Mouse (Mus musculus) granulocyte monocyte progenitor cell, adult 5-6 weeks (primary cell): ENCODE measurements around the gene Tpd52l2. TPM values are rescaled to one million over a fixed set of nuclear protein-coding genes. Genes with fewer than 3 reads are reported as not detected.
A peak's percentile ranks its signal among the peaks of the same experiment; 100 is the strongest.

Experiments used
- ATAC-seq: replicated peaks from 2 replicates; pipeline ENCODE4 v1.8.0; 2016; ENCODE audit warnings: mild to moderate bottlenecking, moderate TSS enrichment, inconsistent platforms; ENCODE audit not compliant: poor library complexity, severe bottlenecking
- total RNA-seq, 2 experiments: library from RNA; stranded (forward) in 1 of 2; stranded (reverse) in 1 of 2; fragments of 200-712, 200-1000 nt in 1 of 2; fragments of >200 nt in 1 of 2; fragmentation: Nextera tagmentation in 1 of 2; gene quantifications; 2 replicates each; pipeline ENCODE4 v1.2.3; 2014 to 2017

Gene Tpd52l2
- total RNA-seq (2014; fragmentation: Nextera tagmentation) (43.1 and 60.9 TPM in 2 replicates), total RNA-seq (2017) (115 and 129 TPM in 2 replicates)

DNA sequence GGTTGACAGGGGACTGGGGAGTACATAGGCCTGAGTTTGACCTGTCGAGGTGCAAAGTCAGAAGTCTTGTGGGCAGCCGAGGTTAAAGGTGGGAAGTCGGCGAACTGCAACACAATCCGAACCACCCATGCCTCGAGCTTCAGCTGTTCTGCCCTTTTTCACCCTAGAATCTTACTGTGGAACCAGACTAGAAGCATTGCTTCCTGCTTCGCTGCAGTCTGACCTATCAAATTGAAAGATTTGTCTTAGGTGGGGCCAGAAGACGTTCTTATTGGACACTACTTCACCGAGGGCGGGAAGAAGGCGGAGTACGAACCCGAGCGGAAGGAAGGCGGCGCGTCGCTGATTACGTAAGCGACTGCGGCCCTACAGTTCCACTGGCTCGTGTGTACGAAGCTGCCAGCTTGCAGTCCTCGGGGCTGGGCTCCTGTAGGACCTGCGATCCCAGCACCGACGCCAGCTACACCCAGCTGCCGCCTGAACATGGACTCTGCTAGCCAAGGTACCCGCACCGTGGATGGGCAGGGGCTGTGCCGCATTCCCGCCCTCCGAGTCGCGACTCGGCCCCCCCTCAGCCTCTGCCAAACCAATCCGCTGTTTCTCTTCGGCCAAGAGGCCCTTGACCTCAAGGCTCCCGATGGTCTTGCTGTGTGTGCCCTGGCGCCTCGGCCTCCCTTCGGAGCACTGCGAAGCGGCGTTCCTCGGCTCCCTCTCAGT lies at the start of gene Tpd52l2:
Tpd52l2 (plus strand) TSS at position 312 of the 717 bp plus-strand sequence.
- ATAC-seq = peak; percentile 68

DNA sequence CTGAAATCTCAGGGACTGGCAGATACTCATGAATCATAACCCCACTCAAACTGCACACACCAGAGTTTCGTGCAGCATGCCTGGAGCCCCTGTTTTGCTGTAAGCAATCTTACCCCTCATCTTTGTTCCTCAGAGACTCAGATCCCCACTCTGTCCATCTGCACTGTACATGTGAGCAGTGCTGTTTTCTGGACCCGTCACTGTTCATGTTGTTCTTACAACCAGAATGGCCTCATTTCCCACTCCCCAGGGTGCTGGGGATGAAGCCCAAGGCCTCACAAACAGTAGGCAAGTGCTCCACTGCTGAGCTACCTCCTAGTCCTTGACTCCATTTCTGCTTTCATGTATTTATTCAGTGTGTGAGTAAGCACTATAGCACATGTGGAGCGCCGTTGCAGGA lies 44.8 kb upstream of the Tpd52l2 start:
- ATAC-seq = no peak

DNA sequence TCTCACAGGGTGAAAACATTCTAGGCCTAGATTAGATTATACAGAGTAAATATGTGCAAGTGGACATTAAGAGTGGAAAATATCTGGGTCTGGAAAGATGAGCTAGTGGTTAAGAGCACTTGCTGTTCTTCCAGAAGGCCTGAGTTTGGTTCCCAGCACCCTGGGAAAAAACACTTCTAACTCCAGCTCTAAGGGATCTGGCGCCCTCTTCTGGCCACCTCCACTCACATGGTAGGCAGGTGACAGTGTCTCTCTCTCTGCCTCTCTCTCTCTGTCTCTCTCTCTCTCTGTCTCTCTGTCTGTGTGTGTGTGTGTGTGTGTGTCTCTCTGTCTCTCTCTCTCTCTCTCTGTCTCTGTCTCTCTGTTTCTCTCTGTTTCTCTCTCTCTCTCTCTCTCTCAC lies 43.7 kb upstream of the Tpd52l2 start:
- ATAC-seq = no peak

DNA sequence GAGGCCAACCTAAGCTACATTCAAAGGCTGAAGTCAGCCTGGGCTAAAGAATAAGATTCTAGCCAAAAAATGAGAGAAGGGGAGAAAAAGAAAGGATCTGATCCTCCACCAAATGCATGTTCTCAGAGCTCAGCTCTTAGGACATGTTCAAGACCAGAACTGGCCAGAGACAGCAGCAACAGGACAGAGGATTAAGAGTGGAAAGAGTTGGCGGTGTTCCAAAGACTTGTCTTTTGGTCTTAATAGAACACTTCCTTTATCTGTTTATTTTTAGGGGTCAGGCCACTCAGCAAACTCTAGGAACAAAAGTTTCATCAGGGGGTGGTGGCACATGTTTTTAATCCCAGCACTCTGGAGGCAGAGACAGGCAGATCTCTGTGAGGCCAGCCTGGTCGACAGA lies 41.0 kb upstream of the Tpd52l2 start:
- ATAC-seq = no peak

DNA sequence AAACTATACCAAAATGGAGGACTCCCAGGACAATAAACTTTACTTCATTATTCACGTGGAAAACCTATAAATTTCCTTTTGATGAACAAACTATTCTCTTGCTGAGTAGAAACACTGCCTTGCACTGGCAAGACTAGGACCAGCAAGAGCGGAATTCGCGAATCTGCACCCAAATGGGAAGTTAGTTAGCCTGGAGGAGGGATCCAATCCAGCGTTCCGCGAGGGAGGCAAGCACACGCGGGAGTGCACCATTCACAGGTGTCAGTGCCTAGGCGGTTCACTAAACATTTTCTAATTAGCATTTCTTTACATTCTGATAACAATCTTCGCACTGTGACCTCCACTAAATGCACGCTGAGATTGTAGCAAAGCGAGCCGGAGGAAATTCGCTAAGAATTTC lies 39.1 kb upstream of the Tpd52l2 start:
- ATAC-seq = no peak

DNA sequence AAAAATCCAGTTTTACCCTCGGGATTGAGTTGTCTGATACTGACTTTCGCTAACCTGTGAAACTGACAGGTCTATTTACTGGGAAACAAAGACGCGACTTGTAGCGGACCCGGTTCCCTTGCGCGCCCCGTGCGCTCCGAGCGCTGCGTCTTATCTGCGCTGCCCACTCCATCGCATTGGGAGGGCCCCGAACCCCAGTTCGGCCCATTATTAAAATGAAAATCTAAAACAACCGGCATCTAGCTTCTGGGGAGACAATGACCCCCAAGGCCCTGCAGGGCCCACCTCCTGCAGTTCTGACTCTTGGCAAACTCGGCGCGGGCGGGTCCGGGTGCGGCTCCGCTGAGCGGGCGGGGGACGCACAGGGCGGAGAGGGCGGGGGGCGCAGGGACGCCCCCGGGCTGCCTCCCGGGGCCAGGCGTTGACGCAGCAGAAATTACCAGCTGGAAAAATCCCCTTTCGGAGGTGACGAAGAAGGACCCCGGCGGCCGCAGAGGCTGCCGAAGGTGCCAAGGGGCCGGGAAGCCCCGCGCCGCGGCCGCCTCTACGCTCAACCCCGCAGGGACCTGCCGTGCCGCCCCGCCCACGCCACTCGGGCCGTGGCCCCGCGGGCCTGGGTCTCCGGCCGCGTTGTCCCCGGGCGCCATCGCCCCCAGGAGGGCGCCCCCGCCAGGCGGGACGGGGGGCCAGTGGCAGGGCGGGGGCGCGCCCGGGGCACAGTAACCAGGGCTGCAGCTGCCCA lies 38.4 kb upstream of the Tpd52l2 start:
- no peak for ATAC-seq

DNA sequence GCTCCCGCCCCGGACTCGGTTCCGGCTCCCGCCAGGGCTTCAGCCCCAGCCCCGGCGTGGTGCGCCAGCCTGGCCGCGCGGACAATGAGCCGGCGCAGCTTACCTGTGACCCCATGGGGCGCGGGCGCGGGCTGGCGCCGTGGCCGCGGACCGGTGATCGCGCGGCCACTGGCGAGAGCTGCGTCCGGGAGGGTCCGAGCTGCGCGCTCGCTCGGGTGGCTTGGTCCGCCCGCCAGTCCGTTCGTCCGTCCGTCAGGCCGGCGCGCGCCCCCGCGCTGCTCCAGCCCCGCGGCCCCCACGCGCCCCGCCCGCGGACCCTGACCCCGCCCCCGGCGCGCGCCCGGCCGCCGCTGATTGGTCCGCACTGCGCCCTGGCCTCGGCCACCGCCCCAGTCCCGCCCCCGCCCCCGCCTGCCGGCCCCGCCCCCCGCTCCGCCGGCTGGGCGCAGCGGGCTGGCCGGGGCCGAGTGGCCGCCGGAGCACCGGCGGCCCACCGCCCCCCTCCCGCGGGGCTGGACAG lies 37.7 kb upstream of the Tpd52l2 start, which contains the start of gene Zbtb46:
Zbtb46 (minus strand) TSS at position 274 of the 520 bp plus-strand sequence.
- peak; percentile 65 for ATAC-seq

DNA sequence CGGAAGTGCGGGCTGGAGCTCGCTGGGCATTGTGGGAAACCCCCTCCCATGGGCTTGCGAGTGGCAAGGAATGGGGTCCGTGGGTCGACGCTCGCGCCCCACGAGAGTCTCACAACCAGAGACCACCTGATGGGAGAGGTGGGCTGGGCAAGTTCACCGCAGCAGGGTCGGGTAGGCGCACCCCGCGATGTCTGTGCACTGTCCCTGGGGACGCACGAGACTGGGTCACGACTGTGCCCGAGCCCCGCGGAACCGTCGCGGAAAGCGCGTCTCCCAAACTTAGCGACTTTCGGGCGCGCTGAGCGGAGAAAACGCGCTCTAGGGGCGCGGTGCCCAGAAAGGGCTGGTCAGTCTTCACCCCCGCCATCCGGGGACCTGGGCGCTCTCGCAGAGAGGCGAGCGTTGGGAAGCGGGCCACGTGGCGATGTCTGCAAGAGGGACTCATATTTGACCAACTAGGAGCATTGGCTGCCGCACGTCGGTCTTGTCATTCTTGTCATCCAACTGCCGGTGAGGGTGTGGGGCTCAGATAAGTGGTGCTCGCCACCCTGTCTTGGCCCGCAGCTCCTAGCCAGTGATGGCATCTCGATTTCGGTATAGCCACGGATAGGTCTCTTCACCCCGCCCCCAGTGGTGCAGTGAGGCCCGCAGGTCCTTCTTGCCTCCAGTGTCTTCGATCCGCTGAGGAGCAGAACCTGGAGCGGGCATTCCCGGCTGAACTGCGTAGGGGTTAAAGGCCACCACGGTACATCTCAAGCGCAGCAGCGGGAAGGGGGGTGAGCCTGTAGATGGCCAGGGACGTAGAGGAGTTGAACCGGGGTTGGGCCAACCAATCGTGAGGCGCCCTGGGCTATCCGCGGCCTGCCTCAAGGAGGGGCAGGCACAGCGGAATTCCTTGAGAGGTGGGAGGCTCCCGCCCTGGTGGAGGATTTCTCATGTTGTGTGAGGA lies 37.0 kb upstream of the Tpd52l2 start:
- peak; percentile 36 for ATAC-seq

DNA sequence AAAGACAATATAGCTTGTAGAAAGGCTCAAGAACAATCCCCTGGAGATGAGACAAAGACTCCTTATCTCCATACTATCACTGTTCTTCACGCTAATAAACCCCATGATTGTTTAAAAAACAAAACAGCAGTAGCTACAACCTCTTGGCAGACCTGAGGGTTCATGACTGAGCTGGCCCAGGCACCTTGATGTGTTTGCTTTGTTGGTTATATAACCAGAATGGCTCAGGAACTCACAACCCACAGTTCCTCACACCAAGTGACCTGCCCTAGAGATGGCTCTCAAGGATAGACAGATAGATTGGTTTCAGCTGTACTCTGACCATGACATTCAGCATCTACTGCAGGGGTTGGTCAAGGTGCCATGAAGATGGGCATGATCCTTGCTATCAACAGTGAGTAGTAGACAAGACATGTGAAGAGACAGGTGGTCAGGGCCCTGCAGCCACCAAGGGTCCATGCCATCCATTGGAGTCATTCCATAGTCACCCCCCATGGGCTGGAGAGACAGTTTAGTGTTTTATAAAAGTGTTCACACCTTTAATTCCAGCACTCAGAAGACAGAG lies 35.3 kb upstream of the Tpd52l2 start:
- no peak for ATAC-seq

DNA sequence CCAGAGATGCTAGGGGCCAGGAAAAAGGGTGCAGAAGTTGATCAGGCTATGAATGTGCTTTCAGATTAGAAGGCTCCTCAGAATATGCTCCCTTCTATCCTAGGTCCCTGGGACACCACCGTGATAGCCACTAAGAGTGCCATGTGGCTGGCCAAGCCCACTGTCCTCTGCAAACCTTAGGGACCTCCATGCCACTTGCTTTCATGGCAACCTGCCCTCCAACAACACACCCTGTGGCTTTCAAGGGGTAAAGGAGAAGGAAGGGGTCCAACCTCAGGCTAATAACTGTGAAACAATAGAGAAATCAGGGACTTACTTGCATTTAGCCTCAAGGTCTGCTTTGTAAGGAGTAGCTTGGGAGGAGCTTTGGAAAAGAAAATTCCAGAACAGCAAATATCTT lies 34.3 kb upstream of the Tpd52l2 start:
- ATAC-seq = no peak

DNA sequence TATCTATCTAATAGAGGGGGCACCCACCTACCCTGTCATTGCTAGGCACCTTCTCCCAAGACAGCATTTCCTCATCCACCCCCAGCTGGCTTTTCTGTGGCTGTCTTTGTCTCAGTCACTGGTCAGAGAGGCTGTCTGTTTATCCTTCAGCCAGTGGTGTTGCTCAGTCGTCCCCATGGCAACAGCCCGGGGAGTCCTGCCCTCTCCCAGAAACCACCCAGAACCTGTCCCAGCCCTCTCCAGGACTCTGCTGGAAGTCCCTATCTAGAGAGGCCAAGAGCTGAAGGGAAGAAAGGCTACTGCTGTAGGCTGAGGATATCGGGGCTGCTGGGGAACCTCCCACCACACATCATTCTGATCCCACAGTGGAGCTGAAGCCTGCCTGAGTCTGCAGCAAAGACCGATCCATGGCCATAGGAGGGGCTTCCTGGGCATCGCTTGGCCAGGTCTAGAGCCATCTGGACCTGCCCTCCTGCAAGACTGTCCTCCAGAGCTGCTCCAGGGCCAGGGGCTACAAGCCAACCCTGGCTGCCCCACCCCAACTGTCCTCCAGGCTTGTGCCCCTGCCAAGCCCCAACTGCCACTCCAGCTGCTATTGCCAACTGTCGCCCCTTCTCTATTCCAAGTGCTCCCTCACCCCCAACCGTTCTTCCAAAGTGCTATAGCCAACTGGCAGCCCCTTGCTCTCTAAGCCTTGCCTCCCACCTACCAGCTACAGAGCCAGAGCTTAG lies 33.8 kb upstream of the Tpd52l2 start:
- ATAC-seq = peak; percentile 10; the same call in 1 of the 2 replicates

DNA sequence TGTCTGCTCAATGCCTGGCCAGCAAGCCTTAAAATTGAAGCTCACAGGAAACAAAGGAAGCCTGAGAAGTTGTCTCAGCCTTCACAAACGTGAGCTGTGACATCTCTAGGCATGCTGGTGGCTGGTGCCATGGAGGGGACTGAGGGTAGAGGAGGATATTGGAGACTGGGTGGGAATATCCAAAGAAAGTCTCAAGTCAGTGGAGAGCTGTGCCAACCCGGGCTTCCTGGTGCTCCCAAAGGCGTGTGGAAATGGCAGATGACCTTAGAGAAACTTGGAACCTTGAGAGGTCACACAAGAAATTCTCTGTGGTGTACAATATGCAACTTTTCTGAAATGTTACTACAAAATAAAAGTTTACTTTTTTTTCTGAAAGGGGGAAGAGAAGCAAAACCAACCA lies 31.5 kb upstream of the Tpd52l2 start:
- ATAC-seq = no peak

DNA sequence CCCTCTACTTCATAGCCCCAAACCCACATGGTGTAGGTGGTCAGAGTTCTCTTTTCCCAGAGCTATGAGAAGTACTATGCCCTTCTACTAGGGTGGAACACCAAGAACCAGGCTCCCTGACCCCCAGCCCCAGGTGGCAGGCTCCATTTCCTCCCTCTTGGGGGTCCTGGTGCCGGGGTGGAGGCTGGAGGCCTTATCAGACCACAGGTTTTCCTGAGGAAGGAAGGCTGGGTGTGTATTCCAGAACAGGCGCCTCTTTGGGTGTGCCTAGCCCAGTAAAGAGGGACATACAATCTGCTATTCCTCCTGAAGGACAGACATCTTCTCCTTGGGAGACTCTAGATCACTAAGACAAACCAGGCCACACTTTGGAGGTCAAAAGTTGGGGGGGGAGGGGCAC lies 26.7 kb upstream of the Tpd52l2 start:
- no peak for ATAC-seq

DNA sequence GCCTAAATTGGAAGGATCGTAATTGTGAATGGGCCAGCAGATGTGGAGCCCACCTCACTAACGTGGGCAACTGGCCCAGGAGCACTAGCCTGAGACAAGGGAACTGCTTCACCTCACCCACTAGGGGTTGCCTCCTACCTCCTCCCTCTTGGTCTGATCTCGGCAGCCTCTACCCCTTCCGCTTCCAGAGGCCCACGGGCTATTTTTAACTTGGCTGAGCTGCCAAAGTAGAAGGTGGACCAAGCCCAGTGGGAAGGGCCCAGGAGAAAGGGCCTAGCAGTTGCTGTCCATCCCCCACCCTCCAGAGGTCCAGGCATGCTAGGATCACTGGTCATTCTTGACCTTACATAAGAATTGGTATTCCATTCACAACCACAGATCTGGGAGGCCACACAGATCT lies 25.7 kb upstream of the Tpd52l2 start:
- ATAC-seq = peak; percentile 80

DNA sequence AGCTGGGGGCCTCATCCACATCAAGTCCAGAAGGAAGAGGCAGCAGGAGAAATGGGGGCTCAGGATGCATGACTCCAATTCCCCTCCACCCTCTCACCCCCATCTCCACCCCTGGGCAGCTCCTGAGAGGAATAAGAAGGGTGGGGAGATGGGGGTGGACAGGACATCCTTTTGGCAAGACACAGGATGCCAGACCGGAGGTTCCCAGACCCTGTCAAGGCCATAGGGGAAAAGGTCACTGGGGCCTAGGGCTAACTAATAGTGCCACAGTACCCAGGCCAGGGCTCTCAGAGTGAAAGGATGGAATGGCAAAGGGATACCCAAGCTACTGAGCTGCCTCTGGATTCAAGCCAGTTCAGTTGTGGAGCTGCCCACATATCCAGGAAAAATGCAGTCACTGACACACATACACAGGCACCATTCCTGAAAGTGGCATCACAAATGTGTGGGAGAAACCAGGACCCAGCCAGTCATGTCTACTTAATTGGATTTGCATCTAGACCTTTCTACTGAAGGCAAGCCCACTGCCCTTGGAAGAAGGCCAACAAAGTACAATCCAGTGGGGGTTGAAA lies 24.6 kb upstream of the Tpd52l2 start:
- no peak for ATAC-seq

DNA sequence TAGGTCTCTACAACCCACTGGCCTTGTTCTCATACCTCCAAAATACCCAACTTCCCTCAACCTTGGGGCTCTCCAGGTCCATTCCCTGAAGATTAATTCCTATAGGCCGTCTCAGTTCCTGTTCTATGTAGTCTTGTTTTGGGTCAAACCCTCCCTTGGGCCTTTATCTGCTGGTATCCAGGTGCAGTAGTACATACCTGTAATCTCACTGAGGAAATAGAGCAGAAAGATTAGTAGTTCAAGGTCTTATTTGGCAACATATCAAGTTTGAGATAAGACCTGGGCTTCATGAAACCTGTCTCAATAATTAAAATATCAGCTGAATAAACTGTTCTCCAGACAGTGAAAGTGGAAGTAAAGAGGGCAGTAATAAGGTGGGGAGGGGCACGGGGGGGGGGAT lies 13.8 kb upstream of the Tpd52l2 start:
- ATAC-seq = no peak

DNA sequence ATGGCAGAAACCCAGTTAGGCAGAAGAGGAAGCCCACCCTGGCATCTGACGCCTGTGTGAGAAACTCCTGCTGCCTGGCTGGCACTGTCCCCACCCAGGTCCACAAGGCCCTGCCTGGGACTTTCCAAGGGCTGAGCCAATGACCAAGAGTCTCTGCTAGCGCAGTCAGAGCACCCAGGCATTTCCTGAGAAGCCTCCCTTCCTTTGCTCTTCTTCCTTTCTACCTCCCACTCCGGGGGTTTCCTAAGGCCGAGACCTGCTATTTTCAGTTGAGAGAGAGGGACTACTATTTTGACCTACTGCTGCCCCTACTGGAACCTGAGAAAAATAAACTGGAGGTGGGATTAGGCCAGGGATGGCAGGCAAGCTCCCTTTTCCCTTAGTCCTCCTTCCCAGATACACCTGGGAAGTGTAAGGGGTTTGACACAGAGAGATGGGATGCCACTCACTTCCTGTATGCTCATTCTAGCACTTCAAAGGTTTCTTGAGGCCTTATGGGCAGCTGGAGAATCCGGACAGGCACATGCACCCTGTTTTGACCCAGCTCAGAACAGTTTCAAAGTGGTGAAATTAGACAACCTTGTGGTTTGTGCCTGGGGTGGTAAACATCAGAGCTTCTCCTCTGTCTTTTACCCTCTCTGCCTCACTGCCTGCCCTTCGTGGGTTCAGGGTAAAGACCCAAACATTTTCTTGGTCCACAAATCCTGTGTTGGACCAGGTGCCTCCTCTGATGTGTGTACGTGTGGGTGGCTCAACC lies 13.2 kb upstream of the Tpd52l2 start:
- ATAC-seq = peak; percentile 90

DNA sequence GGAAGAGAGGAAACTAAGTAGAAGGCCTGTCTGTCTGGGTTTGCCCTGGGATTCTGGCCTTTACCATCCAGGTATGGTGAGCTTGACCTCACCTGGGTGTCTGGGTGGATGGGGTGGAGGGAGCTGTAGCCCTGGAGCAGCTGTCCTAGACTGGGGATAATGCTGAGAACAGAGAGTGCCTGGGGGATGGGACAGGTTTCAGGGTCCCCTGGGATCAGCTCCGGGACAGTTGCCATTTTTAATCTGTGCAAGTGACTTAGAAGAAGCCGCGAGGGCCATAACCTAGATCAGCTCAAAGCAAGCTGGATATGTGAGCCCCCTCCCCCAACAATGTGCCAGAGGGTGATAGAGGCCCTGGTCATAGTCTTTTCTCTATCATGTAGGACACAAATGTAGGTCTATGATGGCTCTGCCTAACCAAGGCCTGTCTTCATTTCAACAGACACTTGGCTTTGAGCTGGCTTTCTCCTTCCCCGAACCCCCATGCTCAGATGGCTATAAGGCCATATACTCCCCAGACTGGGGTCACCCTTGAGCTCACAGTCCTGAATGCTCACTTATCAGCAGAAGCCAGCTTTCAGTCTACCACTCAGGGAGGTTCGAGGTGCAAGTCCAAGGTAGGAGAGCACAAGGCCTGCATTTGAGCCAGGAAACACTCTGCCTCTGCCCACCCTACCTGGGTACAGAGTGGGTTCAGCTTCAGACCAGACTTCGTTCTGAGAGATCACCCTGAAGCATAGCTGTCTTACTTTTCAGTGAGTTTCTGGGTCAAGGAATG lies 12.3 kb upstream of the Tpd52l2 start:
- no peak for ATAC-seq
